Mouse (Mus musculus): Measurements from ENCODE around the gene Car14.

The Car14 gene

GRCm38 (mm10) chr3:95904568-95904967 lies at the start of gene Car14:
TSS of gene Car14 (minus strand) at chr3:95904691.
- DNase-seq (ENCODE audit: low read depth, low spot score), result no peak

DNA sequence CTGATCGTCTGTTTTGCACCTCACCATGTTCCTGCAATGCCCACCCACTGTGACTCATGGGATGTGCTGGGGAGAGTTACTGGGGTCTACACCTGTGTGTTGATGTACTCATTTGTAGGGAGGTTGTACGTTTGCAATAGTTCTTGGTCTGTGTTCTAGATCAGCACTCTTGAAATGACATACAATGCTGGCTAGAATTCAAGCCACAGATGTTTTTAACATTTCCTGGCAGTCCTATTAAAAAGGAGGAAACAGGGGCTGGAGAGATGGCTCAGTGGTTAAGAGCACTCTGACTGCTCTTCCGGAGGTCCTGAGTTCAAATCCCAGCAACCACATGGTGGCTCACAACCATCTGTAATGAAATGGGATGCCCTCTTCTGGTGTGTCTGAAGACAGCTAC lies 49.0 kb upstream of the Car14 start:
- DNase-seq (ENCODE audit: low read depth, low spot score), result no peak

DNA sequence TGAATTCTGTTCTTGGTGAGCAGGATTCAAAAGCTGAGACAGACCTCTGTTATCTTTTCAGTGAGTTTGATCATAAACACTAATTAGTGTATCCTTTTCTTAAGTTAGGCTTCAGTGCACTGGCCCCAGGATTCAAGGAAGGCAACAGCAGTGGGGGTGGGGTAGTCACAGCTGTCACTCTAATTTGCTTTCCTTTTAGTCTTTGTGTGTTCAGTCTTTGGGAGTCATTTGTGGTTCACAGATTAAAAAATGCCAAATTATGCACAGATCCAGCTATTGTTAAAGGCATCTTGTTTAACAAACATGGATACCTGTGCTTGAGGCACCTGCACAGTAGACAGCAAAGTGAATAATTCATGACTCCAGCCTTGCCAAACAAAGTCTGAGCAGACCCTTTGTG lies 48.5 kb upstream of the Car14 start:
- DNase-seq (ENCODE audit: low read depth, low spot score), result no peak

- DNase-seq (ENCODE audit: low read depth, low spot score), result peak; percentile 41
These were observed 47.1 kb upstream of the Car14 start for GRCm38 (mm10) chr3:95951566-95951965.

- DNase-seq (ENCODE audit: low read depth, low spot score), result peak; percentile 98
These were observed 46.5 kb upstream of the Car14 start for GRCm38 (mm10) chr3:95950763-95951551.

DNA sequence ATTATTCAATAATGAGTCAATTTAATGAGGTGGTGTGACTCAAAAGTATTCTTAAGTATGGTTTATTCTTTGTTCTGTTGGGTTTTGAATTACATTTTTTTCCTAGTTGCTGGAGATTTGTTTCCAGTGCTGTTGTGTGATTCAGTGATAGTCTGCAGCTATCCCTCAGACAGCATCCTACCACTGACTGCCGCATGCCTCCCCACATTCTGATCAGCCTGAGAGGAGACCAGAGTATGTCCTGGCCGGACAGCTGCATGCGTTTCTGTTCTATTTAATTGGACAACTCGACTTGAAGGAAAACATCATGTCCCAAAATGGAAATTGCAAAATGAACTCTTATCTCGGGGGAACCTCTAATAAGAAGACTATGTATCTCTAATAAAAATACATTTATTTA lies 43.8 kb upstream of the Car14 start:
- DNase-seq (ENCODE audit: low read depth, low spot score), result no peak

- DNase-seq (ENCODE audit: low read depth, low spot score), result no peak
These were observed 41.3 kb upstream of the Car14 start for GRCm38 (mm10) chr3:95945731-95946240.

GRCm38 (mm10) chr3:95944742-95945141 lies 40.3 kb upstream of the Car14 start:
- no peak for DNase-seq (ENCODE audit: low read depth, low spot score)

DNA sequence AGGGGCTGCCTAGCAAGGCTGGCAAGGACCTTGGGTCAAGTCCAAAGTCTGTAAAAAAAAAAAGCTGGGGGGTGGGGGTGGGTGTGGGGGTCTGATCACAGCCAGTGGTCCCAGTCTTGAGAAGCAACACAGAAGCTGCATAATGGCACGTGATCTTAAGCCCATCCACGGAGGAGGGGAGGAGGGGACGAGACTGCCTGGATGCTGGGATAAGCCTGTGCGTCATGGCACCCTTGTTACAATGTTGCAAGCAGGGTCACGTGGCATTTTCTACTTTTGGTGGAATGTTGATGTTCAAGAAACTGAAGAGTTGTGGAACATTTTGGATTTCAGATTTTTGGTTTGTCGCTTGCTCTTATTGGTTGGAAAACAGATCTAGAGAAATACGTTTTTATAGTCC lies 38.7 kb upstream of the Car14 start:
- no peak for DNase-seq (ENCODE audit: low read depth, low spot score)

GRCm38 (mm10) chr3:95942749-95943148 lies 38.3 kb upstream of the Car14 start:
- DNase-seq (ENCODE audit: low read depth, low spot score), result no peak

DNA sequence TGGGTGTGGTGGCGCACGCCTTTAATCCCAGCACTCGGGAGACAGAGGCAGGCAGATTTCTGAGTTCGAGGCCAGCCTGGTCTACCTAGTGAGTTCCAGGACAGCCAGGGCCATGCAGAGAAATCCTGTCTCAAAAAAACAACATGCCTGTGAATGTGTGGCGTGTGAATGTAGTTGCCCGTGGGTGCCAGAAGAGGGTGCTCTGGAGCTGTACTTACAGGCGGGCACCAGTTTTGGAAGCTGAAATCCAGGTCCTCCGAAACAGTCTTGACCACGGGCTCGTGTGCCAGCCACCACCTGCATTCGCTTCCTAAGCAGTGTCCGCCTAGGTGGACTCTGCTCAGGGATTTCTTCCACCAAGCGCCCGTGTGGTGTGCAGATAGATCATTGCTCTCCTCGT lies 34.3 kb upstream of the Car14 start:
- DNase-seq (ENCODE audit: low read depth, low spot score), result peak; percentile 51

DNA sequence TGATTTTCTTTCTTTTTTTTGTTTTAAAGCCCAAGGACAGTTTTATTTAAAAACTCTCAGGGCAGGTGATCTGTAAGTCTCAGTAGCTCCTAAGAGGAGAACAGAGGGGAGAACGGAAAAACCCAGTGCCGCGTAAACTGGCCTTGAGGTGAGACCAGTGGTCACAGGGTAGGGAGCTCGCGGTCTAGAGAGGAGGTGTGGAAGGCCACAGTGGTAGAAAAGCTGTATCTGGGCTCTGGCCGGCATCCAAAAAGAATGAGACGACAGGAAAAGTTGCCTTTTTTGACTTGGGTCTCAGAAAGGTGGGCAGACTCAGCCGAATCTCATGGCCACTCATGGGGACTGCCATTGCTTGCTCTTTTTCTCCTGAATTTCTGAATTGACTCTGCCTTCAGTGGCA lies 33.7 kb upstream of the Car14 start:
- no peak for DNase-seq (ENCODE audit: low read depth, low spot score)

DNA sequence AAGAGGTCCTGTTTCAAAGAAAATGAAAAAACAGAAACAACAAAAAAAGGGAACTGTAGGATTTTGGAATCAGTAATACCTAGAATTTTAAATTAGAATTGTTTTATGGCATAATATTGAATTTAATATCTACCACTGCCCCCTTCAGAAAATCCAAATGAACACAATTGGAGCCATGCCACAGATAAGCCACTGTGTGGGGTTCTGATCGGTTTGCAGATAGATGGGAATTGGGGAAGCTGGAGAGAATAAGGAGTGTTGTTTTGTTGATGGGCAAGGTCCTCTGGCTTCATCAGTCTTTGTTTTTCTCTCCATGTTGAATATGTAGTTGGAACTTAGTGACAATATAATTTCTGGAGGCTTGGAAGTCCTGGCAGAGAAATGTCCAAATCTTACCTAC lies 30.0 kb upstream of the Car14 start:
- no peak for DNase-seq (ENCODE audit: low read depth, low spot score)

DNA sequence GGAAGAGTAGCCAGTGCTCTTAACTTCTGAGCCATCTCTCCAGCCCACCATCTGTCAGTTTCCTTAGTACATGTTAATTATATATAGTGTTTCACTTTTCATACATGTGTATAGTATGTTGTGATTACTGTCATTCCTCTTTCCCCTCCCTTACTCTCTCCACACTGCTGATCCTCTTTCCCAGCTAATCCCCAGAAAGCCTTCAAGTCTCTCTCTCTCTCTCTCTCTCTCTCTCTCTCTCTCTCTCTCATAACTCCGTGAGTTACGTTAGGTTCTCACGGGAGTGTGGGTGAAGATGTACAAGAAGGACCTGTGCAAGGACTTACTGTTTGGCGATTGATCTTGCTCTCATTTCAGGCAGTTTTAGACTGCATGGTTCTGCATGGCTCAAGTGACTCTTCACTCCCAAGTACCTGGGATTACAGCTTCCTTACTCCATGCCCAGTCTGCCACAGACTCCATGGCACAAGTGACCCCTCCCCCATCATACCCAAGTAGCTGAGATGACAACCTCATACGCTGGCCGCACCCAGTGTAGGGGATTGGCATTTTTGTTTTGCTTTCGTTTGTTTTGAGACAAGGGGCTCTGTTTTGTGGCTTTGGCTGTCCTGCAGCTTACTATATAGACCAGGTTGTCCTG lies 28.7 kb upstream of the Car14 start:
- DNase-seq (ENCODE audit: low read depth, low spot score), result no peak

DNA sequence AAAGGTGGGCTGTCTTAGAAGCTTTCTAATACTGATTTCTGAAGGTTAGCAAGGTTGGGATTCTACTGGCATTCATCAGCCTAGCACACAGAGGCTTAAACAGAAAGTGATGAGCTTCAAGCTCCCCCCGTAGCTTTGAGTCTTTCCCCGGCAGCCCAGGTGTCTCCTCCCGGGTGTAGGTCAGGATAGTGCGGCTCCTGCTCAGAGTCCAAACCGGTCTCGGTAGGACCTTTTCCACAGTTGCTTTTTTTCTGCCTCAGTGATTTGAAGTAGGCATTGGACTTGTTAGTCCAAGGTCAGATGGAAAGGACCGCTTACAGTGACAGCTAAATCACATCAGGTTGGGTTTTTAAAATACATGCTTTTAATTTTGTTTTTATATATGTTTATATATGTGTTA lies 28.1 kb upstream of the Car14 start:
- DNase-seq (ENCODE audit: low read depth, low spot score), result no peak

DNA sequence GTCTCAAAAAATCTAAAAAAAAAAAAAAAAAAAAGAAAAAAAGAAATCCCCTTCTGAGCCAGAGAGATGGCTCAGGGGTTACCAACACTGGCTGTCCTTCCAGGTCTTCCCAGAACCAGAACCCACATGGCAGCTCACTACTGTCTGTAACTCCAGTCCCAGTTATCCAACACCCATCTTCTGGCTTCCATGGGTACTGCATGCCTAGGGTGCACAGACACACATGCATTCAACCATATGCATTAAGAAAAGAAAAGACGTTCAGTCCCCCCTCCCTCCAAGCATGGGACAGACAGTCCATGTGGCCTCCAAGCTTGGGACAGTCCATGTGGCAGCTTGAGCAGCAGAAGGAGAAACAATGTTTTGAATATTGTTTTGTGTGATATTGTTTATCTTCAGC lies 27.7 kb upstream of the Car14 start:
- DNase-seq (ENCODE audit: low read depth, low spot score), result no peak

- DNase-seq (ENCODE audit: low read depth, low spot score), result peak; percentile 40
These were observed 27.0 kb upstream of the Car14 start for GRCm38 (mm10) chr3:95931471-95931870.

DNA sequence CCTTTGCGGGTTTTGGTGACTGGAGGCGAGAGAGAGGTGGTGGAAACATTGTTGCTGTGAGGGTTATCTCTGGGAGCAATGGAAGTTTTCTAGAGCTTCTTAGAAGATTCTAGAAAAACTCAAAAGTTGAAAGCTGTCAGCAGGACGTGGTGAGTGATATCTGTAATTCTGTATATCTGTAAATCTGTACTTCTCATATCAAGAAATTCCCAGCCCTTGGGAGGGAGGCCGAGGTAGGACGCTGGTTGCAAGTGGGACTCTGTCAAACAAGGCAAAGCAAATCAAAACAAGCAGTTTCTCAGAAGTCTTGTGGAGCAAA lies 25.9 kb upstream of the Car14 start:
- DNase-seq (ENCODE audit: low read depth, low spot score), result peak; percentile 52

DNA sequence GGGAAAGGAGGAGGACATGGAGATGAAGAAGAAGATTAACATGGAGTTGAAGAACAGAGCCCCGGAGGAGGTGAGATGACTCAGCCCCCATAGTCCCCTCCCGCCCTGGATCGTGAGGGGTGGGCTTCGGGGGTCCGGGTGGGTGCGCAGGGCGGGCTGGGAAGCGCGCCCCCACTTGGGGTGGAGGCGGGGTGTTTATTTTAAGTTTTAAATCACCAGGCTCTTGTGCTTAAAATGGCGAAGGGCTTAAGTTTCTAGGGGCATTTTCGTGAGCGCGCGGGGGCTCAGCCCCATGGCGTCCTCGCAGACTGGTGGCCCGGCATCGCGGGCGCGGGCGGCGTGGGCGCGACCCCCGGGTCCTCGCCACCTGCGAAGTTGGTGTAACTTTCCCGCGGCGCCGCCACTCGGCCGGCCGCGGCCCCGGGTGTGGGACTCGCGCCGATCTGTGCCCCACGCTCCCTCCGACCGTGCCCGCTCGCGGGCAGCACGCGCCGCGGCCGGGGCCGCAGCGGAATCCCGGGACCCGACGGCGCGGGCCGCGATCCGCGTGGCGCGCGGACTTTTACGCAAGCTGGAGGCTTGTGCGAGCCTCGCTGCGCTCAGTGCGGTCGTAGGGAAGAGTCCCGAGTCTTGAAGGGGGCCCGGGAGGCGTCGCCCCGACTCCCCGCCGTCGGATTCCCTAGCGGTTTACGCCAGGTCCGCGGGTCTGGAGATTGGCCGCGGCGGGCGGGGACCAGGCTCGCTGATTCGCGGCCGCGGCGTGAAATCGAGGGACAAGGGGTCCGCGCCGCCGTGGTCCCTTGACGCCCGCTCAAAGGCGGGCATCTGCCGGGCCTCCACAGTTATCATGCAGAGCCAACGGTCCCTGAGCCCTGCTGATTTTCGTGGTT lies 25.3 kb upstream of the Car14 start:
- DNase-seq (ENCODE audit: low read depth, low spot score), result no peak

DNA sequence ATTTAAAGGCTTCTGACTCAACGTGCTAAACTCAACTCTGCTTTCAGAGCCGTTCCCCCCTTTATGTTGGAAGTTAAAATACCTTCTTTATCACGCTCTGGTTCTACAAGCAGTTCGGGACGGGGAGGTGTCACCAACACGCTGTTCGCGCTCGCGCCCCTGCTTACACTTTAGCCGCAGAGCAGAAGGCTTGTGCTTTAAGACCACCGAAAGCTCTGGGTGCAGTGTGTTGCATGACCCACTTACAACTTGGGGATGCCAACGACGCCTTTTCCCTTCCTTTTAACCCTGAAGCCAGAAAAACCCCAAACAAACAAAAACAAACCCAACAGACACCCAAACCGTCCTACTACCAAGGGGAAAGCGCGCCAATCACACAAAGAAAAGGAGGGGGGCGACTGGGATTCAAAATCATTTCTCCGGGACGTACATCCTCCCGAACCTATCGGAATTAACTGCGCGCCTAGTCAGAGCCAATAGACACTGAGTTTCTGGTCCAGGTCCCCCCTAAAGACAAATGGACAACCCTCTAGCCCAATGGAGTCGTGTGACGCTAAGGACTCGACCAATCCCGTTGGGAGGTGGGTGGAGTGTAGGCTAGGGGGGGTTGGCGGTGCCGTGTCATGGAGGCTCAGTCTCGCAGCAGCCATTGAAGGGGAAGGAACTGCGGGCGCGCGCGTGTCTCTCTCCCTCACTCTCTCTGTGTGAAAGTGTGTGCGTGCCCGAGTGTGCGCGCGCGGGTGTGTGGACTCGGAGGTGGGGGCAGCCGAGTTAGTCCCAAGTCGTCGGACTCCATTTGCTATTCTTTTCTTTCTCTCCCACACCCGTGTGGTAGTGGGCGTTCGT lies 24.4 kb upstream of the Car14 start, which contains the start of gene Anp32e:
TSS of gene Anp32e (plus strand) at position 589 of the 846 bp plus-strand sequence.
- DNase-seq (ENCODE audit: low read depth, low spot score), result peak; percentile 98

GRCm38 (mm10) chr3:95928261-95928657 lies 23.8 kb upstream of the Car14 start:
- DNase-seq (ENCODE audit: low read depth, low spot score), result no peak
